Mouse (Mus musculus) embryo, embryonic 9.5 days (tissue): ENCODE results near the gene Arhgef16.

Experiments used
- DNase-seq: peaks from one replicate; pipeline ENCODE4 v3.0.0-alpha.2; 2017; ENCODE audit errors: extremely low spot score

Arhgef16 gene

DNA sequence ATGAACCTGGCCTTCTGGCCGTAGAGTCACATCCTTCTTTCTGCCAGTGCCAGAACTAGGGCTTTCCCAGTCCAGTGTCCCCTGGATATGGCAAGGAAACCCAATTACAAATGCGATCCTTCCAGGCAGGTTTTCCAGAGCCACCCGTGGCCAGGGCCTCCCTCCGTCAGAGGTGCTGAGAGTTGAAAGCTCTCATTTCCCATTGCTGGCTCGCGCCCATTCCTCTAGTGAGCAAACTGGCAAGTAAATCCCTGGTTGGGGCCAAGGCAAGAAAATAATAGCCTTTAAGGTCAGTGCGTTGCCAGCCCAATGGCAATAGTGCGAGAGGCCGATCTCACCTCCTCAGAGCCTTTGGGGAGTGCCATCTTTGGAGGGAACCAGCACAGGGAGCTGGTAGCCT lies 71.9 kb downstream of the Arhgef16 start:
- DNase-seq, result no peak
